Mouse (Mus musculus): ENCODE results near the gene Adora2a. TPM values are rescaled to one million over a fixed set of nuclear protein-coding genes. Genes with fewer than 3 reads are reported as not detected.

The Adora2a gene
- total RNA-seq, 2 experiments from 2014 or later = 2.4 to 2.7 TPM

GRCm38 (mm10) chr10:75316908-75317761, 458 bp downstream of the Adora2a start:
- TF ChIP-seq CTCF (conservative IDR thresholded peaks at IDR 0.05) = peak; percentile 92
- H3K4me3 ChIP-seq = peak overlapping the region; percentile 55
- peak overlapping the region; percentile 65 for H3K27ac ChIP-seq
- peak; percentile 14 to 54 for DNase-seq (ENCODE audit: low spot score in 2 of 2)

DNA sequence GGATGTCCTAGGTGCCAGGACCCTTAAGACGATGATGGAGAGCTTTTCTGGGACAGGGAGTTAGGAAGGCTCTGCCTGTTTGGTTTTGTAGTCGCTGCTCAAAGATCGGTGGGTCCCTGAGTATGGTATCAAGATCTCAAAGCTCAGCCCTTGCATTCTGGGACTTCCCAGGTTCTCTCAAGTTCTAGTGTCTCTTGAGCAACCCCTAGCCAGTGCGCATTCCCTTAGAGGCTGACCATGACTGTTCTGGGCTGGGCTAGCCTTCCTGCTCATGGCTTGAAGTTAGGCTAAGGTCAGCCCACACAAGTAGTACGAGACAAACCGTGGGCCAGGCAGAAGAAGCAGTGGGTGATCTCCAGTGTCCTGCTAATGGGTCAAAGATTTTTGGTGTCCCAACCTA, 1.5 kb downstream of the Adora2a start:
- Histone ChIP-seq H3K27ac (no peak overlapping the region), H3K4me3 (no peak overlapping the region)
- TF ChIP-seq CTCF (conservative IDR thresholded peaks at IDR 0.05) = no peak
- DNase-seq (ENCODE audit: low spot score in 2 of 2) = no peak

- no peak overlapping the region for H3K27ac ChIP-seq
- TF ChIP-seq CTCF (conservative IDR thresholded peaks at IDR 0.05) = no peak
- no peak for DNase-seq (ENCODE audit: low spot score in 2 of 2)
- no peak overlapping the region for H3K4me3 ChIP-seq
Observed at GRCm38 (mm10) chr10:75320321-75320720, 3.6 kb downstream of the Adora2a start.

- DNase-seq (ENCODE audit: low spot score in 2 of 2) = no peak
- Histone ChIP-seq H3K4me3 (no peak overlapping the region), H3K27ac (no peak overlapping the region)
- TF ChIP-seq CTCF (conservative IDR thresholded peaks at IDR 0.05) = no peak
Observed at GRCm38 (mm10) chr10:75322966-75323365, 6.3 kb downstream of the Adora2a start.

- DNase-seq (ENCODE audit: low spot score in 2 of 2) = no peak
- no peak for TF ChIP-seq CTCF (conservative IDR thresholded peaks at IDR 0.05)
Observed at GRCm38 (mm10) chr10:75323986-75324385, 7.3 kb downstream of the Adora2a start.

DNA sequence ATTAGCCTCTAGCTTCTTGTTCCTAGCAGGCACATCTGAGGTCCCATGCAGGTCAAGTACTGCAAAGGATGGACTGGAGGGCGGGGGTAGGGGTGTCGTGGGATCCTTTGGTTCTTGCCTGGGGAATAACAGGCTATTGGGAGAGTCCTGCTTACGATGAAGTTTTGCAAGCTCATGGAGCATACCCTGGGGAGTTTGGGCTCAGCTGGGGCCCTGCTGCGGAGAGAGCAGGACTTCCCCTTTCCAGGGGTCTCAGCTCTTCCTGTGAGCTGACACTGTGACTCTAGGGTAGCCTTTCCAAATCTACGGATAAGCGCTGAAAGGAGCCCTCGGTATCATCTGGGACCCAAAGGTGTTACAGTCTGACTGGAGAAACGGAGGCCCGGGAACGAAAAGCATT, 7.7 kb downstream of the Adora2a start:
- DNase-seq (ENCODE audit: low spot score in 2 of 2) = no peak
- Histone ChIP-seq H3K4me3 (no peak overlapping the region), H3K27ac (no peak overlapping the region)
- no peak for TF ChIP-seq CTCF (conservative IDR thresholded peaks at IDR 0.05)

More at GRCm38 (mm10) chr10:75323986-75324385, 7.3 kb downstream of the Adora2a start:
- Histone ChIP-seq H3K27ac (no peak overlapping the region), H3K4me3 (no peak overlapping the region)

DNA sequence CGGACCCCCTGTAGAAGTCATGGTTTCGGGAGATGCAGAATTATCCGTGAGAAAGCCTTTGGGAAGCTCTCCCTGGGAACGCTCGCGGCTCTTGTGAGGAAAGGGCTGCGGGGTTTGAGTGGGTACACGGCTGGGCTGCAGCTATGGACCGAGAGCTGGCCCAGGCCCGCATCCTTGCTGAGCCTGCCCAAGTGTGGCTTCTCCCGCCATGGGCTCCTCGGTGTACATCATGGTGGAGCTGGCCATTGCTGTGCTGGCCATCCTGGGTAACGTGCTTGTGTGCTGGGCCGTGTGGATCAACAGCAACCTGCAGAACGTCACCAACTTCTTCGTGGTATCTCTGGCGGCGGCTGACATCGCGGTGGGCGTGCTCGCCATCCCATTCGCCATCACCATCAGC, 9.1 kb downstream of the Adora2a start:
- no peak overlapping the region for H3K27ac ChIP-seq
- no peak for DNase-seq (ENCODE audit: low spot score in 2 of 2)
- H3K4me3 ChIP-seq = no peak overlapping the region
- TF ChIP-seq CTCF (conservative IDR thresholded peaks at IDR 0.05) = no peak

- no peak overlapping the region for H3K27ac ChIP-seq
Observed at GRCm38 (mm10) chr10:75326553-75326952, 9.9 kb downstream of the Adora2a start.

DNA sequence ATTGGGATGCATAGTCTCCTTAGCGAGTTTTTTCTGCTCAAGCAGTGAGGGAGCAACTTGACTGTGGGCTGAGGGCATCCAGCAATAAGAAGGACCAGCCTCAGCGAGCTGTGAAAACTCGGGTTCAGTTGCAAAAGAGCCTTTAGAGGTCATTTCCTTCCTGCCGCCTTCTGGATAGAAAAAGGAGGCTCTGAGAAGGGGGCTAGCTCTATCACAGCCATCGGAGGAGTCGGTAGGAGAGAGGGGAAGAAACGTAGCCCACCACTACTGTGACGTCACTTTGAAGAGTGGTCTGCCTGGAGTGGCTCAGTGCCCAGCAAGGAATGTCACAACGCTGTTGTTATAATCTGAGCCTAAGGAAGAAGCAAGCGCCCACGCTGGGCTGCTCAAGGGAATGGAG, 10.4 kb downstream of the Adora2a start:
- DNase-seq (ENCODE audit: low spot score in 2 of 2) = no peak
- Histone ChIP-seq H3K4me3 (no peak overlapping the region), H3K27ac (no peak overlapping the region)
- no peak for TF ChIP-seq CTCF (conservative IDR thresholded peaks at IDR 0.05)

More at GRCm38 (mm10) chr10:75326553-75326952, 9.9 kb downstream of the Adora2a start:
- no peak for DNase-seq (ENCODE audit: low spot score in 2 of 2)
- TF ChIP-seq CTCF (conservative IDR thresholded peaks at IDR 0.05) = no peak
- no peak overlapping the region for H3K4me3 ChIP-seq

DNA sequence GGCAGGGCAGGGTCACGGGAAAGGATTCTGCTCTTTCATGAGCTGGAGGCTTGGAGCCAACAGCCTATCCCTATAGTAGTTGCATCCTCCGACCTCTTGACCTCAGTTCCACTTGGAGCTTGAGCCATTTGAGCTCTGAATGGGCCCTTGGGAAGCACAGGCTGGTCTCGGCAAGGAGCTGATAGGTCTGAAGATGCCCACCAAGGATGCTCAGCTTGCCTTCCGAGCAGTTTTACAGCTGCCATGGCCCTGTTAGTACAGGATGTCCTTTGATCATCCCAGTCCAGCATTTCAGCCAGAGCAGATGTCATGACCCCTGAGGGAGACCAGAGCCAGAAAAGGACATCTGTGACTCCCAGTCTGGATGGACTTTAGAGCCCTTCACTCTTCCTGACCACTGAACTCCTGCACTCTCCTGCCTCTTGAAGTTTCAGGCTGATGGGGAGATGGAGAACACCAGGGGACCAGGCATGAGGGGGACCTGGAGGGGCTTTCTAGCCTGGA, 11.6 kb downstream of the Adora2a start:
- TF ChIP-seq CTCF (conservative IDR thresholded peaks at IDR 0.05) = no peak
- DNase-seq (ENCODE audit: low spot score in 2 of 2) = no peak

GRCm38 (mm10) chr10:75332268-75332667, 15.6 kb downstream of the Adora2a start:
- no peak for DNase-seq (ENCODE audit: low spot score in 2 of 2)
- no peak overlapping the region for H3K4me3 ChIP-seq
- no peak for TF ChIP-seq CTCF (conservative IDR thresholded peaks at IDR 0.05)
- no peak overlapping the region for H3K27ac ChIP-seq

More for the DNA sequence above, 11.6 kb downstream of the Adora2a start:
- Histone ChIP-seq H3K27ac (no peak overlapping the region), H3K4me3 (no peak overlapping the region)

DNA sequence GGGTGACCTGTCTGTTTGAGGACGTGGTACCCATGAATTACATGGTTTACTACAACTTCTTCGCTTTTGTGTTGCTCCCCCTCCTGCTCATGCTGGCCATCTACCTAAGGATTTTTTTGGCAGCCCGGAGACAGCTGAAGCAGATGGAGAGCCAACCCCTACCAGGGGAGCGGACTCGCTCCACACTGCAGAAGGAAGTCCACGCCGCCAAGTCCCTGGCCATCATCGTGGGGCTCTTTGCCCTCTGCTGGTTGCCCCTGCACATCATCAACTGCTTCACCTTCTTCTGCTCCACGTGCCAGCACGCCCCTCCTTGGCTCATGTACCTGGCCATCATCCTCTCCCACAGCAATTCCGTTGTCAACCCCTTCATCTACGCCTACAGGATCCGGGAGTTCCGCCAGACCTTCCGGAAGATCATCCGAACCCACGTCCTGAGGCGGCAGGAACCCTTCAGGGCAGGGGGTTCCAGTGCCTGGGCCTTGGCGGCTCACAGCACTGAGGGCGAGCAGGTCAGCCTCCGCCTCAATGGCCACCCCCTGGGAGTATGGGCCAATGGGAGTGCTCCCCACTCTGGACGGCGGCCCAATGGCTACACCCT, 16.6 kb downstream of the Adora2a start:
- DNase-seq (ENCODE audit: low spot score in 2 of 2) = no peak
- Histone ChIP-seq H3K27ac (no peak overlapping the region), H3K4me3 (no peak overlapping the region)
- TF ChIP-seq CTCF (conservative IDR thresholded peaks at IDR 0.05) = no peak

GRCm38 (mm10) chr10:75334175-75334574, 17.5 kb downstream of the Adora2a start:
- Histone ChIP-seq H3K27ac (no peak overlapping the region), H3K4me3 (no peak overlapping the region)
- DNase-seq (ENCODE audit: low spot score in 2 of 2) = no peak
- no peak for TF ChIP-seq CTCF (conservative IDR thresholded peaks at IDR 0.05)

Data from layer of hippocampus, adult 2 months (tissue).